Mouse (Mus musculus) left cerebral cortex, postnatal 10 days (tissue): ENCODE measurements around the gene Plcb1. TPM values are rescaled to one million over a fixed set of nuclear protein-coding genes. Genes with fewer than 3 reads are reported as not detected.

Experiments used
- DNase-seq, 2 experiments: peaks; one replicate each; pipeline ENCODE4 v3.0.0; 2021 to 2022; ENCODE audit warnings: low spot score in 2 of 2, mixed read lengths in 1 of 2; ENCODE audit errors: extremely low spot score in 1 of 2
- intact Hi-C: fragments of 180-260 bp; cut with DNase I; formaldehyde crosslinking; loops from one replicate; pipeline ENCODE4 v1.15.1; 2025
- total RNA-seq, 2 experiments: library from RNA; stranded (reverse); gene quantifications; 2 replicates each; pipeline ENCODE4 v1.2.3; 2021

Gene Plcb1
- total RNA-seq, 2 experiments from 2014 or later = 158 to 161 TPM

GRCm38 (mm10) chr2:135399760-135400159, 613.9 kb downstream of the Plcb1 start:
- DNase-seq = no peak
- intact Hi-C loops = no loop called here

- DNase-seq = no peak
- intact Hi-C loops = no loop called here
Observed at GRCm38 (mm10) chr2:135402916-135403315, 617.0 kb downstream of the Plcb1 start.

GRCm38 (mm10) chr2:135403344-135403743, 617.5 kb downstream of the Plcb1 start:
- DNase-seq = no peak
- intact Hi-C loops = no loop called here

GRCm38 (mm10) chr2:135404095-135404494, 618.2 kb downstream of the Plcb1 start:
- intact Hi-C loops = no loop called here
- no peak for DNase-seq

- no peak for DNase-seq
- intact Hi-C loops = no loop called here
Observed at GRCm38 (mm10) chr2:135409418-135410097, 623.7 kb downstream of the Plcb1 start.

- intact Hi-C loops = no loop called here
- no peak for DNase-seq
Observed at GRCm38 (mm10) chr2:135411675-135412074, 625.8 kb downstream of the Plcb1 start.

GRCm38 (mm10) chr2:135415137-135415536, 629.3 kb downstream of the Plcb1 start:
- intact Hi-C loops = no loop called here

GRCm38 (mm10) chr2:135419301-135419700, 633.4 kb downstream of the Plcb1 start:
- intact Hi-C loops = no loop called here
- no peak for DNase-seq

More at GRCm38 (mm10) chr2:135415137-135415536, 629.3 kb downstream of the Plcb1 start:
- no peak for DNase-seq

- no peak for DNase-seq
- intact Hi-C loops = loop anchor here (10.0 kb wide), 1 partner anchor 520 kb away; no protein-coding TSS in a partner anchor
Observed at GRCm38 (mm10) chr2:135434947-135435515, 649.2 kb downstream of the Plcb1 start.

GRCm38 (mm10) chr2:135439034-135439433, 653.2 kb downstream of the Plcb1 start:
- no peak for DNase-seq

GRCm38 (mm10) chr2:135439546-135440517, 654.0 kb downstream of the Plcb1 start:
- intact Hi-C loops = loop anchor here (2.0 to 10.0 kb wide), 2 partner anchors 491 to 515 kb away; no protein-coding TSS in a partner anchor
- peak; percentile 48 to 50 for DNase-seq

More at GRCm38 (mm10) chr2:135439034-135439433, 653.2 kb downstream of the Plcb1 start:
- intact Hi-C loops = loop anchor here (2.0 to 10.0 kb wide), 2 partner anchors 492 to 516 kb away; no protein-coding TSS in a partner anchor

- DNase-seq = no peak
Observed at GRCm38 (mm10) chr2:135453581-135453980, 667.7 kb downstream of the Plcb1 start.

GRCm38 (mm10) chr2:135454015-135454414, 668.1 kb downstream of the Plcb1 start:
- intact Hi-C loops = no loop called here
- DNase-seq = no peak

More at GRCm38 (mm10) chr2:135453581-135453980, 667.7 kb downstream of the Plcb1 start:
- intact Hi-C loops = no loop called here

GRCm38 (mm10) chr2:135454455-135454854, 668.6 kb downstream of the Plcb1 start:
- intact Hi-C loops = no loop called here

GRCm38 (mm10) chr2:135467895-135468294, 682.0 kb downstream of the Plcb1 start:
- intact Hi-C loops = no loop called here

More at GRCm38 (mm10) chr2:135454455-135454854, 668.6 kb downstream of the Plcb1 start:
- no peak for DNase-seq

GRCm38 (mm10) chr2:135474107-135474506, 688.2 kb downstream of the Plcb1 start:
- intact Hi-C loops = no loop called here
- DNase-seq = no peak

More at GRCm38 (mm10) chr2:135467895-135468294, 682.0 kb downstream of the Plcb1 start:
- DNase-seq = no peak

GRCm38 (mm10) chr2:135485248-135485647, 699.4 kb downstream of the Plcb1 start:
- no peak for DNase-seq
- intact Hi-C loops = no loop called here

GRCm38 (mm10) chr2:135488277-135488676, 702.4 kb downstream of the Plcb1 start:
- DNase-seq = no peak
- intact Hi-C loops = no loop called here

- no peak for DNase-seq
- intact Hi-C loops = no loop called here
Observed at GRCm38 (mm10) chr2:135489127-135489526, 703.3 kb downstream of the Plcb1 start.
